Mouse (Mus musculus): ENCODE results near the gene Gm39115.

GRCm38 (mm10) chr7:142145413-142145940 is 9.6 kb upstream of the Gm39115 start:
- TF ChIP-seq CTCF (conservative IDR thresholded peaks at IDR 0.05; ENCODE audit: insufficient read depth, insufficient read length, low read depth, low read length) (no peak), POLR2A (IDR thresholded peaks at IDR 0.05; ENCODE audit: low read depth, low read length) (no peak)

All from kidney, adult 2 months (tissue).